Mouse (Mus musculus): ENCODE data around the gene Olfr314.

DNA sequence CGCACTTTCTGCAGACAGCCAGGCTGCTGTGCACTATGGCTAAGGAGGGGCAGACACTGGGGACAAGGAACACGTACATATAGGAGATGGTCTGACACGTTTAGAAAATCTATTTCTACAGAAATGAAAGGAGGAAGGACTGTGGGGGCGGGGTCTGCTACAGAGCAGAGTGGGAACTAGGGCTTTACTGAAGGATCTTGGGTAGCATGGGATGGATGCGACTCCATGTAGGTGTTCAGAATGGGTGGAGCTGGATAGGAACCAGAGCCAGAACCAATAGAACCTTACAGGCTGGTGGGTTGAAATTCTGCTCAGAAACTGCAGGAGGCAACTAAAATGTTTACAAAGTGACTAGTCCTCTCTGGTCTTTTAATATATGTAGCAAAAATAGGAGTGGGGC is 17.0 kb downstream of the Olfr314 start:
- TF ChIP-seq CTCF (IDR thresholded peaks at IDR 0.05; ENCODE audit: extremely low read depth, insufficient read depth, insufficient read length, insufficient replicate concordance), result no peak
- no peak for TF ChIP-seq POLR2A (IDR thresholded peaks at IDR 0.05; ENCODE audit: low read depth, low read length)
